Mouse (Mus musculus) kidney, postnatal 0 days (tissue): ENCODE results near the gene Mb21d2. TPM values are rescaled to one million over a fixed set of nuclear protein-coding genes. Genes with fewer than 3 reads are reported as not detected.

Experiments
- ATAC-seq: fragments of 200-750 bp; cut with Nextera tagmentation; replicated peaks from 2 replicates; pipeline ENCODE4 v1.8.0; 2017; ENCODE audit warnings: low read depth, moderate number of reproducible peaks, moderate TSS enrichment, moderate library complexity; ENCODE audit not compliant: low FRiP score
- DNase-seq: peaks from one replicate; pipeline ENCODE4 v3.0.0-alpha.2; 2016; ENCODE audit warnings: low spot score
- H3K27ac ChIP-seq: fragments of 300-500 bp; sonication (generic); 2 replicates; pipeline ENCODE4 v1.5.1; 2014; ENCODE audit warnings: mild to moderate bottlenecking
- H3K27me3 ChIP-seq: fragments of 300-500 bp; sonication (generic); 2 replicates; pipeline ENCODE4 v1.6.1; 2014; ENCODE audit warnings: low read length, mixed read lengths; ENCODE audit not compliant: insufficient read depth
- H3K36me3 ChIP-seq: fragments of 300-500 bp; sonication (generic); 2 replicates; pipeline ENCODE4 v1.6.1; 2014; ENCODE audit warnings: low read length, mixed read lengths; ENCODE audit not compliant: insufficient read depth
- H3K4me1 ChIP-seq: fragments of 300-500 bp; sonication (generic); replicated peaks from 2 replicates; pipeline ENCODE4 v1.6.1; 2014; ENCODE audit warnings: antibody characterized with exemption, low read length, mixed read lengths; ENCODE audit not compliant: insufficient read depth
- H3K4me2 ChIP-seq: fragments of 300-500 bp; sonication (generic); 2 replicates; pipeline ENCODE4 v1.6.1; 2014; ENCODE audit warnings: mild to moderate bottlenecking, low read length, moderate library complexity, mixed read lengths
- H3K4me3 ChIP-seq: fragments of 300-500 bp; sonication (generic); replicated peaks from 2 replicates; pipeline ENCODE4 v1.5.1; 2014; ENCODE audit warnings: low read depth, low read length
- H3K9ac ChIP-seq: fragments of 300-500 bp; sonication (generic); 2 replicates; pipeline ENCODE4 v1.6.1; 2014; ENCODE audit warnings: low read depth, low read length
- H3K9me3 ChIP-seq: fragments of 300-500 bp; sonication (generic); replicated peaks from 2 replicates; pipeline ENCODE4 v1.6.1; 2016; ENCODE audit warnings: low read length, inconsistent platforms, mixed read lengths
- CTCF ChIP-seq: IDR thresholded peaks from 2 replicates; pipeline ENCODE4 v1.5.1; 2016; ENCODE audit warnings: antibody characterized with exemption, low read depth, mild to moderate bottlenecking, moderate library complexity
- WGBS: fragments of 180-500 bp; shearing (Covaris S2); extraction: QIAGEN DNeasy Blood & Tissue Kit; methylation state at CpG from one replicate; pipeline ENCODE4 v1.1.7; 2014; 5-methylcytosine and 5-hydroxymethylcytosine counted together
- polyA plus RNA-seq: library from polyadenylated mRNA; unstranded; fragments of >200 nt; fragmentation: Nextera tagmentation; extraction: Ambion mirVana; gene quantifications from 2 replicates; pipeline ENCODE4 v1.2.1, GENCODE M21; 2015

Mb21d2 gene
- polyA plus RNA-seq = 6.4 and 6.9 TPM in 2 replicates

- no peaks in the 10 kb centered on the region for H3K36me3 ChIP-seq
- peaks cover 9% of the 10 kb centered on the region; the same call in 1 of the 2 replicates for H3K4me1 ChIP-seq
- no peaks in the 10 kb centered on the region for H3K27me3 ChIP-seq
- peak within 1 kb of the TSS; percentile 95 for H3K27ac ChIP-seq
- TF ChIP-seq CTCF = no peak
- peak within 1 kb of the TSS; percentile 91 for H3K9ac ChIP-seq
- WGBS = under 1% methylated on average over 65 of the region's 73 CpGs
- ATAC-seq (peak; percentile 59), DNase-seq (peak; percentile 80)
- H3K4me2 ChIP-seq = peak within 1 kb of the TSS; percentile 97
- peak within 1 kb of the TSS; percentile 92 for H3K4me3 ChIP-seq
- no peaks in the 10 kb centered on the region for H3K9me3 ChIP-seq
Observed at GRCm38 (mm10) chr16:28928815-28929685, at the start of gene Mb21d2. TSS of gene Mb21d2 (minus strand) at chr16:28929673.

DNA sequence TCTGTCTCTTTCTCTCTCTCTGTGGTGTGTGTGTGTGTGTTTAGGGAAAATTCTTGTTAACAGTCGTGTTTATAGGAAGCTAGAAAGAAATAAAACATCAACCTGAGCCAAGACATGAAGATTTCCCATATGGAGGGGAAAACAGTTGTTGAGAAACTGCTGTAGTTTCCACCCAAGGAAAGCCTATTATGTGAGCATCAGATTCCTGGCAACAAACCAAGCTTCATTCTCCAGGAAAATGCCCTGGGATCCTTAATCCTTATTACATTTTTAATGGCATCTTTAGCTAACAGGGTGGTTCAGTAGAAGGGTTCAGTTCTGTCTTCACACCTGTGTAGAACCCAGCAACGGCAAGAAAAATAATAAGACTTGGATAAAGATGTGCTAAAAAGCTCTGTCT, 36.8 kb upstream of the Mb21d2 start:
- no peak for TF ChIP-seq CTCF
- Histone ChIP-seq H3K36me3 (no peaks in the 10 kb centered on the region), H3K9me3 (no peaks in the 10 kb centered on the region), H3K4me1 (no peaks in the 10 kb centered on the region), H3K4me2 (no peak overlapping the region), H3K9ac (no peak overlapping the region), H3K27ac (no peak overlapping the region), H3K27me3 (no peaks in the 10 kb centered on the region), H3K4me3 (no peak overlapping the region)
- 65% methylated on average over 2 of the region's 2 CpGs for WGBS
- DNase-seq = no peak
- ATAC-seq = no peak

GRCm38 (mm10) chr16:28964048-28964447, 34.6 kb upstream of the Mb21d2 start:
- H3K27me3 ChIP-seq = no peaks in the 10 kb centered on the region
- 57% methylated on average over 4 of the region's 4 CpGs for WGBS
- TF ChIP-seq CTCF = no peak
- no peak overlapping the region for H3K9ac ChIP-seq
- no peaks in the 10 kb centered on the region for H3K36me3 ChIP-seq
- H3K4me3 ChIP-seq = no peak overlapping the region
- no peaks in the 10 kb centered on the region for H3K9me3 ChIP-seq
- no peak overlapping the region for H3K27ac ChIP-seq
- ATAC-seq (no peak), DNase-seq (no peak)
- no peaks in the 10 kb centered on the region for H3K4me1 ChIP-seq
- no peak overlapping the region for H3K4me2 ChIP-seq

DNA sequence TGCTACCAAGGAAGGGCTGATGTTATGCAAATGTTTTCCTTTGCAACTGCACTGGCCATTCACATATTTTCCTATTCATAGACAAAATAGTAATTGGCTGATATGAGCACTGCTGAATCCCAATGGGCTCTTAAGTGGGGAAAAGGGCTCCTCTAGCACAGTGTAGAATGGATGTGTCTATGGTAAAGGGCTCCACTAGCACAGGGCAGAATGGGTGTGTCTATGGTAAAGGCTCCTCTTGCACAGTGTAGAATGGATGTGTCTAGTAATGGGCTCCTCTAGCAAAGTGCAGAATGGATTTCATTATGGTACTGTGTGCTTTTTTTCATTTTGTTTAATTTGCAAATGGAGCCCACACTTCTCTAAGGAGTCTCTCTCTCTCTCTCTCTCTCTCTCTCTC, 33.5 kb upstream of the Mb21d2 start:
- DNase-seq = no peak
- TF ChIP-seq CTCF = no peak
- no peak overlapping the region for H3K27ac ChIP-seq
- ATAC-seq = no peak; the same call in 1 of the 2 replicates
- H3K4me3 ChIP-seq = no peak overlapping the region
- no peak overlapping the region for H3K4me2 ChIP-seq
- no peaks in the 10 kb centered on the region for H3K27me3 ChIP-seq
- H3K9me3 ChIP-seq = no peaks in the 10 kb centered on the region
- no peak overlapping the region for H3K9ac ChIP-seq
- H3K36me3 ChIP-seq = no peaks in the 10 kb centered on the region
- H3K4me1 ChIP-seq = no peaks in the 10 kb centered on the region

DNA sequence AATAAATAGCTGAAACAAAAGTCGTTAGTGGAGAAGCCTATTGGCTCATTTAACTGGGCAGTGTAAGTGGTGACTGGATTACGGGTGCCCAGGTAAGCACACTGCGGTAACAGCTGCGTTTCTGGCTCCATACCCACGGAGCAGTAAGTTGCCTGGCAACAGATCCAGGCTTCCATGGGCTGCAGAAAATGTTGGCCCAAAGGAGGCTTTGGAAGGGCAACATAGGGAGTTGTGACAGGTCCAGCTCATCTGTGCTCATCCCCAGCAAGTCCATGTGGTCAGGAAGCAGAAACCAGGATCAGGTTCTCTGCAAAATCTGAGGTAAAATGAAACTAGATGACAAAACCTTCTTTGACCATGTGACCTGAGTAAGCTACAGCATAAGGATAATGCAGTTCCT, 20.3 kb upstream of the Mb21d2 start:
- Histone ChIP-seq H3K4me3 (no peak overlapping the region), H3K9ac (no peak overlapping the region), H3K27ac (no peak overlapping the region), H3K4me1 (no peaks in the 10 kb centered on the region), H3K4me2 (no peak overlapping the region), H3K36me3 (no peaks in the 10 kb centered on the region), H3K27me3 (no peaks in the 10 kb centered on the region), H3K9me3 (no peaks in the 10 kb centered on the region; the same call in 1 of the 2 replicates)
- TF ChIP-seq CTCF = no peak
- ATAC-seq (no peak), DNase-seq (no peak)
- 71% methylated on average over 5 of the region's 5 CpGs for WGBS

GRCm38 (mm10) chr16:28943254-28943653, 13.8 kb upstream of the Mb21d2 start:
- Histone ChIP-seq H3K36me3 (no peaks in the 10 kb centered on the region), H3K27me3 (no peaks in the 10 kb centered on the region), H3K4me2 (no peak overlapping the region), H3K27ac (no peak overlapping the region), H3K4me3 (no peak overlapping the region), H3K9me3 (no peaks in the 10 kb centered on the region; the same call in 1 of the 2 replicates), H3K4me1 (no peaks in the 10 kb centered on the region), H3K9ac (no peak overlapping the region)
- WGBS = 65% methylated on average over 2 of the region's 2 CpGs
- no peak for ATAC-seq
- TF ChIP-seq CTCF = no peak
- no peak for DNase-seq
